Mouse (Mus musculus): ENCODE measurements at regions not wholly inside any gene's neighbourhood (a gene's known extent, or its start where the extent isn't known, plus 50 kb on each side); places are given as distances from the start of the nearest gene placed in this dataset.

DNA sequence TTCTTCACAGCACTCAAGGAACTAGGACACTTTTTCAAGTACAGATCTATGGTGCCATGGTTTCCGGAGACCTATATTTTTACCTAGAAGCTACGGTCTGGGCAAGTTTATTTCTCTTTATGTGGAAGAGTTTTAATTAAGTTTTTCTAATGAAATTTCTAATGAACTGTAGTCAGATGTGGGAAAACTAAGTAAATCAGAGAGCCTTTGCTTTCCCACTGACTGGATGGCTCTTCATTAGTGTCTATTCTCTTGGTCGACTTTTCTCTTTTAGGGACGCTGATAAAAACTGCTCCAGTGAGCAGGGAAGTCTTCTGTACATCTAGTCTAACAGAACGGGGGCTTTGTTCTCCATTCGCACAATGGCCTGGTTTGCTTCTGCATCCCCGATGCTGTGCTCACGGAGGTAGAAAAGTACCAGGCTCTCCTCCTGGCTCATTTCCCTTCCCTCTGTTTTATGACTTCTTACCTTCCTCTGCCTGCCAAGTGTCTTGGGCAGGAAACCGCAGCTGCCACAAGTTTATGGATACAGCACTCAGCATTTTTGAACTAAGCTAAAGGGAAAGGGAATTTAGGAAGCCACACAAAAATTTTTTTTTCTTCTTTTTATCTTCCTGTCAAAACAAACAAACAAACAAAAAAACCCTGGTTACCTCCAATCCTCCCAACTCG is 749.6 kb downstream of the Tmem132b start:
- Histone ChIP-seq H3K36me3 (ENCODE audit: control insufficient read depth, insufficient read depth, low read length, poor library complexity, severe bottlenecking) (no peaks in the 10 kb centered on the region), H3K27ac (ENCODE audit: insufficient read depth, low read length) (no peak overlapping the region), H3K4me3 (ENCODE audit: low read depth, low read length) (no peak overlapping the region), H3K9me3 (replicated peaks; ENCODE audit: control insufficient read depth, insufficient read depth, low read length, poor library complexity, severe bottlenecking) (no peaks in the 10 kb centered on the region), H3K4me1 (ENCODE audit: control insufficient read depth, insufficient read depth, low read length) (no peaks in the 10 kb centered on the region), H3K27me3 (ENCODE audit: control insufficient read depth, insufficient read depth, low read length, poor library complexity, severe bottlenecking) (no peaks in the 10 kb centered on the region; the same call in 1 of the 2 replicates), H3K9ac (ENCODE audit: low read depth, poor library complexity, severe bottlenecking) (no peak overlapping the region)
- TF ChIP-seq CTCF (IDR thresholded peaks at IDR 0.05; ENCODE audit: low read depth, low read length) (no peak), POLR2A (IDR thresholded peaks at IDR 0.05; ENCODE audit: insufficient read depth, low read length) (no peak), EP300 (IDR thresholded peaks at IDR 0.05; ENCODE audit: insufficient read depth, low read depth, low read length) (no peak)

DNA sequence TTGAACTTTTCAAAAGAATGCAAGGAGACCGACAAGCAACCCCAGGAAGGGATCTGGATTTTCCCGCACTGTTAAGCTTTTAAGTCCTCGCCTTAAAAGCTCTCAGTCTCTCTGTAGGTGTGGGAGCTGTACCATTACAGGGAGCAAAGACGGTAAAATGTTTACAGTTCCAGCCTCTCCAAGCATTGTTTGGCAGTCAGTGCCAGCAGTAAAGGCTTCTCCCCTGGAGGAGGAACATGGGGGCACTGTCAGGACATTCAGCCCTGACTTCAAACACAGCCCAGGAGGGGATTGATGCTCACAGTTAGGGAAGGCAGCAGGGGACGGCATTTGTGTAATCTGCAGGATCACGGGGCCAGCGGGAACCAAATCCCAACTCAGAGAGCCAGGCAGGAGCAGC is 750.2 kb downstream of the Tmem132b start:
- Histone ChIP-seq H3K4me3 (ENCODE audit: low read depth, low read length) (no peak overlapping the region), H3K4me1 (ENCODE audit: control insufficient read depth, insufficient read depth, low read length) (no peaks in the 10 kb centered on the region), H3K27me3 (ENCODE audit: control insufficient read depth, insufficient read depth, low read length, poor library complexity, severe bottlenecking) (no peaks in the 10 kb centered on the region; the same call in 1 of the 2 replicates), H3K9me3 (replicated peaks; ENCODE audit: control insufficient read depth, insufficient read depth, low read length, poor library complexity, severe bottlenecking) (no peaks in the 10 kb centered on the region), H3K9ac (ENCODE audit: low read depth, poor library complexity, severe bottlenecking) (no peak overlapping the region), H3K36me3 (ENCODE audit: control insufficient read depth, insufficient read depth, low read length, poor library complexity, severe bottlenecking) (no peaks in the 10 kb centered on the region), H3K27ac (ENCODE audit: insufficient read depth, low read length) (no peak overlapping the region)
- TF ChIP-seq CTCF (IDR thresholded peaks at IDR 0.05; ENCODE audit: low read depth, low read length) (no peak), EP300 (IDR thresholded peaks at IDR 0.05; ENCODE audit: insufficient read depth, low read depth, low read length) (no peak), POLR2A (IDR thresholded peaks at IDR 0.05; ENCODE audit: insufficient read depth, low read length) (no peak)

DNA sequence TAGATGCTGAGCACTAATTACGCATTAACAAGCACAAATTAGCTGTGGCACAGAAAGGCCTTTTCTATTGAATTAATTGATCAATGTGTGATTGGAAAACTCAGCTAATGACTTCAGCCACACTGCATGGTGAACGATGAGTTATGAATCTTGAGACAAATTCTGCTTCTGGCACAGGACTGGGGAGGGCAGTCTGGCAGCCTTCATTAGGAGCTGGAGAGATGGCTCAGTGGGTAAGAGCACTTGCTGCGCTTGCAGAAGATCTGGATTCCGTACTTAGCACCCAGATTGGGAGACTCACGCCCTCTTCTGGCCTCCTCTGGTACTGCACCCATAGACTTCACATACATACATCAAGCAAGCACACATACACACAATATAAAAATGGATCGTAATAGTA is 793.3 kb downstream of the Tmem132b start:
- no peaks in the 10 kb centered on the region for H3K4me1 ChIP-seq (ENCODE audit: control insufficient read depth, insufficient read depth, low read length)
- no peak overlapping the region for H3K4me3 ChIP-seq (ENCODE audit: low read depth, low read length)
- no peaks in the 10 kb centered on the region for H3K9me3 ChIP-seq (replicated peaks; ENCODE audit: control insufficient read depth, insufficient read depth, low read length, poor library complexity, severe bottlenecking)
- TF ChIP-seq EP300 (IDR thresholded peaks at IDR 0.05; ENCODE audit: insufficient read depth, low read depth, low read length): no peak
- TF ChIP-seq CTCF (IDR thresholded peaks at IDR 0.05; ENCODE audit: low read depth, low read length): peak; percentile 35
- H3K36me3 ChIP-seq (ENCODE audit: control insufficient read depth, insufficient read depth, low read length, poor library complexity, severe bottlenecking): no peaks in the 10 kb centered on the region
- no peaks in the 10 kb centered on the region for H3K27me3 ChIP-seq (ENCODE audit: control insufficient read depth, insufficient read depth, low read length, poor library complexity, severe bottlenecking)
- no peak overlapping the region for H3K27ac ChIP-seq (ENCODE audit: insufficient read depth, low read length)
- no peak overlapping the region for H3K9ac ChIP-seq (ENCODE audit: low read depth, poor library complexity, severe bottlenecking)

DNA sequence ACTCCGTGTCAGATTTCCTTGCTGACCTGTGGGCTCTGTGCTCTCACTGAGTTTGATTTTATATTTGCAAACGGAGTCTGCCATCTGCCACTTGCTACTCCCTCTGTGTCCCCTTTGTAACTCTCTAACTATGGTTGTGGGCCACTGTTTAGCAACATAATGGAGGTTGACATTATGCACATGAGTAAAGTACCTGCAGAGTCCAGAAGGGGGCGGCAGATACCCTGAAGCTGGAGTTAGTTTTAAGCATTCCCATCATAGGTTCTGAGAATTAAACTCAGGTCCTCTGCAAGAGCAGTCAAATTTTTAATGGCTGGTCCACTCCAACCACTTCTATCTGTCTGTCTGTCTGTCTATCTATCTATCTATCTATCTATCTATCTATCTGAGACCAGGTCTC is 796.7 kb downstream of the Tmem132b start:
- Histone ChIP-seq H3K27ac (ENCODE audit: insufficient read depth, low read length) (no peak overlapping the region), H3K4me1 (ENCODE audit: control insufficient read depth, insufficient read depth, low read length) (no peaks in the 10 kb centered on the region), H3K9ac (ENCODE audit: low read depth, poor library complexity, severe bottlenecking) (no peak overlapping the region), H3K27me3 (ENCODE audit: control insufficient read depth, insufficient read depth, low read length, poor library complexity, severe bottlenecking) (0 out of 2 replicates have a peak, but pooled peaks cover 1% of the 10 kb centered on the region), H3K4me3 (ENCODE audit: low read depth, low read length) (no peak overlapping the region), H3K36me3 (ENCODE audit: control insufficient read depth, insufficient read depth, low read length, poor library complexity, severe bottlenecking) (no peaks in the 10 kb centered on the region), H3K9me3 (replicated peaks; ENCODE audit: control insufficient read depth, insufficient read depth, low read length, poor library complexity, severe bottlenecking) (no peaks in the 10 kb centered on the region)
- TF ChIP-seq EP300 (IDR thresholded peaks at IDR 0.05; ENCODE audit: insufficient read depth, low read depth, low read length): no peak
- TF ChIP-seq CTCF (IDR thresholded peaks at IDR 0.05; ENCODE audit: low read depth, low read length): no peak

DNA sequence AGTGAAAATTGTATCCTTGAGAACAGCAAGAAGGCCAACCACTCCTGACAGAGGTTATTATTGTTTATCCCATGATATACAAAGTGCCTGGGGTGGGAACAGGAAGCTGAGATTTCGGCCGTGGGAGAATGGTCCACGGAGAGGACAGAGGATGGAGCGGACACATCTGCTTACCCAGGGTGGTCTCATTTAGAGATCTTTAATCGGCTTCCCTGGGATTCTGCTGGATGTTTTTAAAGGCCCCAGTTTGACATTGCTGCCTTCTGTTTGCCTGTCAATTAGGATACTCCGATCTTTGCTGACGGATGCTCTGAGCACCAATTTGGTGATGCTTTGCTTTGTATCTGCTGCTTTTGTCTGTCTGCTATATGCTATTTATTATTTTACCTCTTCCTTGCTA is 803.5 kb downstream of the Tmem132b start:
- Histone ChIP-seq H3K9ac (ENCODE audit: low read depth, poor library complexity, severe bottlenecking) (no peak overlapping the region), H3K9me3 (replicated peaks; ENCODE audit: control insufficient read depth, insufficient read depth, low read length, poor library complexity, severe bottlenecking) (no peaks in the 10 kb centered on the region; the same call in 1 of the 2 replicates), H3K4me3 (ENCODE audit: low read depth, low read length) (no peak overlapping the region), H3K4me1 (ENCODE audit: control insufficient read depth, insufficient read depth, low read length) (no peaks in the 10 kb centered on the region), H3K36me3 (ENCODE audit: control insufficient read depth, insufficient read depth, low read length, poor library complexity, severe bottlenecking) (no peaks in the 10 kb centered on the region), H3K27ac (ENCODE audit: insufficient read depth, low read length) (no peak overlapping the region), H3K27me3 (ENCODE audit: control insufficient read depth, insufficient read depth, low read length, poor library complexity, severe bottlenecking) (0 out of 2 replicates have a peak, but pooled peaks cover 1% of the 10 kb centered on the region)
- TF ChIP-seq EP300 (IDR thresholded peaks at IDR 0.05; ENCODE audit: insufficient read depth, low read depth, low read length) (no peak), POLR2A (IDR thresholded peaks at IDR 0.05; ENCODE audit: insufficient read depth, low read length) (no peak), CTCF (IDR thresholded peaks at IDR 0.05; ENCODE audit: low read depth, low read length) (no peak)

All from ES-Bruce4 (cell line).